Mouse (Mus musculus) thymus, adult 2 months (tissue): Measurements from ENCODE around the gene Dlg3.

ENCODE experiments used
- CTCF ChIP-seq: fragments of 200-500 bp; IDR thresholded peaks from 2 replicates; pipeline ENCODE4 v1.5.1; 2012; ENCODE audit warnings: mild to moderate bottlenecking, control low read depth, low read length, moderate library complexity, borderline replicate concordance; ENCODE audit not compliant: control insufficient read depth, poor library complexity, insufficient read depth; ENCODE audit errors: extremely low read depth
- POLR2A ChIP-seq: fragments of 200-500 bp; IDR thresholded peaks from 2 replicates; pipeline ENCODE4 v1.6.1; 2012; ENCODE audit warnings: mild to moderate bottlenecking, low read length, control low read depth, moderate library complexity; ENCODE audit not compliant: control insufficient read depth, poor library complexity, insufficient read depth; ENCODE audit errors: extremely low read depth

GRCm38 (mm10) chrX:100734359-100734758, 33.2 kb upstream of the Dlg3 start:
- TF ChIP-seq CTCF (no peak), POLR2A (no peak)
